Mouse (Mus musculus): ENCODE measurements at regions not wholly inside any gene's neighbourhood (a gene's known extent, or its start where the extent isn't known, plus 50 kb on each side); places are given as distances from the start of the nearest gene placed in this dataset.

GRCm38 (mm10) chr15:72383470-72383869 lies 1450.9 kb upstream of the Gm6569 start:
- Histone ChIP-seq H3K79me2 (replicated peaks; ENCODE audit: control insufficient read depth, extremely low read depth, insufficient read depth, poor library complexity, severe bottlenecking) (no peaks in the 10 kb centered on the region), H3K4me3 (replicated peaks in 1 of 3; ENCODE audit: low read depth in 2 of 3, low read length in 2 of 3, poor library complexity in 1 of 3) (no peak overlapping the region), H3K27ac (ENCODE audit: insufficient read depth, low read depth) (no peak overlapping the region), H3K36me3 (replicated peaks in 1 of 2; ENCODE audit: control insufficient read depth in 1 of 2, insufficient read depth in 1 of 2, low read length in 1 of 2) (no peaks in the 10 kb centered on the region), H3K9me3 (replicated peaks; ENCODE audit: low read length) (peaks cover 2% of the 10 kb centered on the region), H3K9ac (ENCODE audit: insufficient read depth, low read depth) (no peak overlapping the region), H3K4me1 (ENCODE audit: control insufficient read depth in 1 of 2, insufficient read depth in 2 of 2) (no peaks in the 10 kb centered on the region), H3K27me3 (replicated peaks) (no peaks in the 10 kb centered on the region), H3K4me2 (ENCODE audit: insufficient read depth, low read depth, poor library complexity, severe bottlenecking) (no peak overlapping the region)
- no peak for TF ChIP-seq ZMIZ1 (IDR thresholded peaks at IDR 0.05; ENCODE audit: low read depth, low read length)
- no peak for TF ChIP-seq USF2 (conservative IDR thresholded peaks at IDR 0.05; ENCODE audit: low read depth, low read length)
- TF ChIP-seq KAT2A (IDR thresholded peaks at IDR 0.05; ENCODE audit: insufficient replicate concordance, low read length) = no peak
- no peak for TF ChIP-seq RCOR1 (conservative IDR thresholded peaks at IDR 0.05; ENCODE audit: low read depth, low read length)
- TF ChIP-seq ETS1 (conservative IDR thresholded peaks at IDR 0.05; ENCODE audit: low read depth, low read length) = no peak
- TF ChIP-seq POLR2A (IDR thresholded peaks at IDR 0.05; ENCODE audit: low read depth, low read length) = no peak
- no peak for TF ChIP-seq USF1 (IDR thresholded peaks at IDR 0.05; ENCODE audit: low read depth, low read length)
- TF ChIP-seq EP300 (IDR thresholded peaks at IDR 0.05; ENCODE audit: low read length) = no peak
- TF ChIP-seq CTCF (conservative IDR thresholded peaks at IDR 0.05 in 1 of 2, IDR thresholded peaks at IDR 0.05 in 1 of 2; ENCODE audit: low read depth in 2 of 2, low read length in 2 of 2) = no peak
- no peak for TF ChIP-seq SMC3 (IDR thresholded peaks at IDR 0.05; ENCODE audit: low read depth, low read length)
- no peak for TF ChIP-seq GABPA (IDR thresholded peaks at IDR 0.05; ENCODE audit: insufficient replicate concordance, low read depth, low read length)
- DNase-seq (ENCODE audit: extremely low read depth) = no peak
- in situ Hi-C loops (cut with MboI; ENCODE audit: low pct_ligation_motif_present, low pct_unique_long_range_greater_than_20kb, low sequenced_read_pairs) (no loop called here), dilution Hi-C loops (cut with MboI; ENCODE audit: extremely low pct_ligation_motif_present, extremely low pct_unique_long_range_greater_than_20kb, low sequenced_read_pairs) (no loop called here)

DNA sequence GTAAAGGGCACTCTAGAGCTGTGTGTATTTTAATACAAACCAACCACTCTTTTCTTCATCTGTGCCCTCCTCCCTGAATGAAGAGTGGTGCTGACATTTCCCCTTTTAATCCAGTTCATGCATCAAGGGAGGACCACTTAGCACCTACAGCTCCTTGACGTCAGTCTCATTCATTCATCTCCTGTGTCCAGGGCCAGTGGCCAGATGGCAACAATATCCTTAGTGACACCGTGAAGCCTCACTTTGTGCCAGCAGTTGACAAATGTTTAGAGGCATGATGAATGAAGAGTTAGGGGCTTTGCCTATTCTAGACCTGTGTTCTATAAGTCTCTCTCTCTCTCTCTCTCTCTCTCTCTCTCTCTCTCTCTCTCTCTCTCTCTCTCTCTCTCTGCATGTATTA lies 1441.1 kb upstream of the Gm6569 start:
- Histone ChIP-seq H3K4me1 (ENCODE audit: control insufficient read depth in 1 of 2, insufficient read depth in 2 of 2) (no peaks in the 10 kb centered on the region), H3K4me2 (ENCODE audit: insufficient read depth, low read depth, poor library complexity, severe bottlenecking) (no peak overlapping the region), H3K79me2 (replicated peaks; ENCODE audit: control insufficient read depth, extremely low read depth, insufficient read depth, poor library complexity, severe bottlenecking) (no peaks in the 10 kb centered on the region), H3K4me3 (replicated peaks in 1 of 3; ENCODE audit: low read depth in 2 of 3, low read length in 2 of 3, poor library complexity in 1 of 3) (no peak overlapping the region), H3K27ac (ENCODE audit: insufficient read depth, low read depth) (no peak overlapping the region), H3K36me3 (replicated peaks in 1 of 2; ENCODE audit: control insufficient read depth in 1 of 2, insufficient read depth in 1 of 2, low read length in 1 of 2) (no peaks in the 10 kb centered on the region), H3K9me3 (replicated peaks; ENCODE audit: low read length) (no peaks in the 10 kb centered on the region), H3K27me3 (replicated peaks) (no peaks in the 10 kb centered on the region), H3K9ac (ENCODE audit: insufficient read depth, low read depth) (no peak overlapping the region)
- DNase-seq (ENCODE audit: extremely low read depth) = no peak
- dilution Hi-C loops (cut with MboI; ENCODE audit: extremely low pct_ligation_motif_present, extremely low pct_unique_long_range_greater_than_20kb, low sequenced_read_pairs) (no loop called here), in situ Hi-C loops (cut with MboI; ENCODE audit: low pct_ligation_motif_present, low pct_unique_long_range_greater_than_20kb, low sequenced_read_pairs) (no loop called here)
- TF ChIP-seq MYC (IDR thresholded peaks at IDR 0.05; ENCODE audit: low read depth, low read length) = no peak
- no peak for TF ChIP-seq CTCF (conservative IDR thresholded peaks at IDR 0.05 in 1 of 2, IDR thresholded peaks at IDR 0.05 in 1 of 2; ENCODE audit: low read depth in 2 of 2, low read length in 2 of 2)
- TF ChIP-seq TCF12 (IDR thresholded peaks at IDR 0.05; ENCODE audit: low read depth, low read length) = no peak
- no peak for TF ChIP-seq ZMIZ1 (IDR thresholded peaks at IDR 0.05; ENCODE audit: low read depth, low read length)
- no peak for TF ChIP-seq MAX (IDR thresholded peaks at IDR 0.05; ENCODE audit: low read length)
- no peak for TF ChIP-seq MAFK (IDR thresholded peaks at IDR 0.05; ENCODE audit: insufficient replicate concordance, low read length)
- TF ChIP-seq POLR2AphosphoS2 (IDR thresholded peaks at IDR 0.05; ENCODE audit: low read depth, low read length) = no peak
- TF ChIP-seq POLR2A (IDR thresholded peaks at IDR 0.05; ENCODE audit: low read depth, low read length) = no peak
- TF ChIP-seq E2F4 (IDR thresholded peaks at IDR 0.05; ENCODE audit: insufficient replicate concordance, low read depth, low read length) = no peak
- no peak for TF ChIP-seq CHD2 (IDR thresholded peaks at IDR 0.05; ENCODE audit: low read length)
